Mouse (Mus musculus) hindbrain, embryonic 11.5 days (tissue): ENCODE results near the gene Nxpe4. TPM values are rescaled to one million over a fixed set of nuclear protein-coding genes. Genes with fewer than 3 reads are reported as not detected.

ENCODE experiments used
- ATAC-seq: fragments of 200-750 bp; cut with Nextera tagmentation; 2 replicates; pipeline ENCODE4 v1.8.0; 2017; ENCODE audit warnings: mild to moderate bottlenecking, moderate TSS enrichment, moderate library complexity; ENCODE audit not compliant: low FRiP score
- DNase-seq: peaks from one replicate; pipeline ENCODE4 v3.0.0-alpha.2; 2015; ENCODE audit warnings: low spot score
- H3K27ac ChIP-seq: fragments of 300-500 bp; sonication (generic); 2 replicates; pipeline ENCODE4 v1.5.1; 2014; ENCODE audit warnings: mild to moderate bottlenecking, low read depth, low read length
- H3K27me3 ChIP-seq: fragments of 300-500 bp; sonication (generic); 2 replicates; pipeline ENCODE4 v1.6.1; 2014; ENCODE audit warnings: mild to moderate bottlenecking, low read length, moderate library complexity, mixed read lengths; ENCODE audit not compliant: control insufficient read depth, insufficient read depth
- H3K36me3 ChIP-seq: fragments of 300-500 bp; sonication (generic); 2 replicates; pipeline ENCODE4 v1.6.1; 2014; ENCODE audit warnings: mild to moderate bottlenecking, low read length, moderate library complexity, mixed read lengths; ENCODE audit not compliant: control insufficient read depth, insufficient read depth
- H3K4me1 ChIP-seq: fragments of 300-500 bp; sonication (generic); replicated peaks from 2 replicates; pipeline ENCODE4 v1.6.1; 2014; ENCODE audit warnings: low read length, mixed read lengths; ENCODE audit not compliant: control insufficient read depth, insufficient read depth
- H3K4me2 ChIP-seq: fragments of 300-500 bp; sonication (generic); replicated peaks from 2 replicates; pipeline ENCODE4 v1.6.1; 2014; ENCODE audit warnings: mild to moderate bottlenecking, low read depth, low read length
- H3K4me3 ChIP-seq: fragments of 300-500 bp; sonication (generic); 2 replicates; pipeline ENCODE4 v1.5.1; 2014; ENCODE audit warnings: low read depth, low read length
- H3K9ac ChIP-seq: fragments of 300-500 bp; sonication (generic); 2 replicates; pipeline ENCODE4 v1.6.1; 2014; ENCODE audit warnings: low read depth, low read length
- H3K9me3 ChIP-seq: fragments of 300-500 bp; sonication (generic); 2 replicates; pipeline ENCODE4 v1.6.1; 2016; ENCODE audit warnings: low read length; ENCODE audit not compliant: control insufficient read depth
- WGBS: fragments of 180-500 bp; shearing (Covaris S2); extraction: QIAGEN DNeasy Blood & Tissue Kit; methylation state at CpG from one replicate; pipeline ENCODE4 v1.1.7; 2014; 5-methylcytosine and 5-hydroxymethylcytosine counted together
- polyA plus RNA-seq: library from polyadenylated mRNA; unstranded; fragments of >200 nt; fragmentation: Nextera tagmentation; extraction: Ambion mirVana; gene quantifications from 2 replicates; pipeline ENCODE4 v1.2.1, GENCODE M21; 2014

Gene Nxpe4
- polyA plus RNA-seq, 1 experiment from 2014 or later, result 7.5 TPM

DNA sequence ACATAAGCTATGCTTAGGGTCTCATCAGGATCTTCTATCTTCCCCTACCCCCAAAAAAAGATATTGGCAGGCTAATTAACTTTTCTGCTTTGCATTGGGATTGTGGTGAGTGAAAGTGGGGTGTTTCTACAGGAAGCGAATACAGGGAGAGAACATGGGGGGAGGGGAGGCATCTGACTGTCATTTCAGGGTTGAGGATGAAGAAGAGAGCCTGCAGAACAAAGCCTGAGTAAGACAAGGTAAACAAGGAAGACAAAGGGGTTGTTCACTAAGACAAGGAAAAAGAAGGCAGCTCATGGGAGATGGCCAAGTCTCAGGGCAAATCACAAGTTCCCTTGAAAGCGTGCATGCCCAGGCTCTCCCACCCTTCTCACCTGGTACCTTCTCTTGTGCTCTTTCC lies 256.6 kb downstream of the Nxpe4 start:
- no peak overlapping the region for H3K9ac ChIP-seq
- WGBS, result 74% methylated on average over 2 of the region's 2 CpGs
- H3K27me3 ChIP-seq, result no peaks in the 10 kb centered on the region
- no peak overlapping the region for H3K4me2 ChIP-seq
- no peak for ATAC-seq
- no peaks in the 10 kb centered on the region for H3K4me1 ChIP-seq
- no peak overlapping the region for H3K4me3 ChIP-seq
- no peaks in the 10 kb centered on the region for H3K9me3 ChIP-seq
- H3K36me3 ChIP-seq, result no peaks in the 10 kb centered on the region
- no peak overlapping the region for H3K27ac ChIP-seq
- DNase-seq, result no peak

DNA sequence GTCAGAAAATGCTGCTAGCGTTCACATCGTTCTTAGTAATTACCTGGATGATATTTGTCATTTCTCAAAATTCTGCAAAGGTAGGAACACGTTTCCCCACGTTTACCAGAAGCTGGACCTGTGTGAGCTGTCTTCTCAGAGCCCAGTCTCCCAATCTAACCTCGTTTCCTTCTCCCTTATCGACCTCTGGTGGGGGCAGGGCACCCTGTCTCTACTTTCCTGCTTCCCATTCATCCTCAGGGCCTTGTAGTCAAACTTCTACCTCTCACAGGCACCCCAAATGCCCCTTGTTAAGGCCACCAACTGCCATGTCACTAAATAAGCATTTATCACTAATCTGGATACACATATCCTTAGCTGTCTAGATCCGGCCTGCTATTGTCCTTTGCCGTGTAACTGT lies 257.0 kb downstream of the Nxpe4 start:
- Histone ChIP-seq H3K36me3 (no peaks in the 10 kb centered on the region), H3K4me3 (no peak overlapping the region), H3K9ac (no peak overlapping the region), H3K27ac (no peak overlapping the region), H3K4me1 (no peaks in the 10 kb centered on the region), H3K9me3 (no peaks in the 10 kb centered on the region), H3K4me2 (no peak overlapping the region), H3K27me3 (no peaks in the 10 kb centered on the region)
- ATAC-seq (no peak), DNase-seq (no peak)
- WGBS, result 75% methylated on average over 8 of the region's 8 CpGs

DNA sequence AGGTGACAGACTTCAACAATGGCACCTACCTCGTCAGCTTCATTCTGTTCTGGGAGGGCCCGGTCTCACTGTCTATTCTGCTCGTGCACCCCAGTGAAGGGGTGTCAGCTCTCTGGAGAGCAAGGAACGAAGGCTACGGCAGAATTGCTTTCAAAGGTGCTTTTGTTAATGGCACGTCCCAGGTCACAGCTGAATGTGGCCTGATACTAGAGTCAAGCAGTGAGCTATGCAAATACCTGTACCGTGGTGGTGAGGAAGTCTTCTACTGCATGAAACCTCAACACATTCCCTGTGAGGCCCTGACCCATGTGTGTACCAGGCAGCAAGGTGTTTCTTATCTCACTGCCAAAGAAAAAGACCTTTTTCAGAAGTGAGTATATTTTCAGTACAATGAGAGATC lies 258.6 kb downstream of the Nxpe4 start:
- Histone ChIP-seq H3K4me3 (no peak overlapping the region), H3K27me3 (no peaks in the 10 kb centered on the region), H3K27ac (no peak overlapping the region), H3K9me3 (no peaks in the 10 kb centered on the region), H3K4me2 (no peak overlapping the region), H3K9ac (no peak overlapping the region), H3K36me3 (no peaks in the 10 kb centered on the region), H3K4me1 (no peaks in the 10 kb centered on the region)
- DNase-seq (no peak), ATAC-seq (no peak)
- 78% methylated on average over 7 of the region's 7 CpGs for WGBS

GRCm38 (mm10) chr9:48421029-48421428 lies 259.2 kb downstream of the Nxpe4 start:
- Histone ChIP-seq H3K27ac (no peak overlapping the region), H3K9me3 (no peaks in the 10 kb centered on the region), H3K9ac (no peak overlapping the region), H3K4me3 (no peak overlapping the region), H3K4me1 (no peaks in the 10 kb centered on the region), H3K36me3 (no peaks in the 10 kb centered on the region), H3K27me3 (no peaks in the 10 kb centered on the region), H3K4me2 (no peak overlapping the region)
- ATAC-seq, result no peak
- no peak for DNase-seq
- WGBS, result 92% methylated on average over 2 of the region's 2 CpGs

DNA sequence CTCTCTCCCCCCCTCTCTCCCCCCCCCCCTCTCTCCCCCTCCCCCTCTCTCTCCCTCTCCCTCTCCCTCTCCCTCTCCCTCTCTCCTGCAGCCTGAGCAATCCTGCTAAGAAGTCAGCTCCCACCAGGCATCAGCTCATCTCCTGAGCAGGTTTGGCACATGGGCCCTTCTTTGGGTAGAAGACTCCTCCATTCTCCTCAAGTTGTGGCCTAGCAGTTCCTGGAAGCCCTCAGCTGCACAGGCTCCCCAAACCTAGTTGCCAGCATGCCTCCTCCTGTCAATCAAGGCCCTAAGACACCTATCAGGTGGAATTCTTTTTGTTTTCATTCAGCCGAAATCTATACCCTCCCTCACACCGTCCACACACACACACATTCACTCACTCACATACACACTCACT lies 259.7 kb downstream of the Nxpe4 start:
- Histone ChIP-seq H3K27me3 (no peaks in the 10 kb centered on the region), H3K4me1 (no peaks in the 10 kb centered on the region), H3K4me3 (no peak overlapping the region), H3K4me2 (no peak overlapping the region), H3K9me3 (no peaks in the 10 kb centered on the region), H3K9ac (no peak overlapping the region), H3K36me3 (no peaks in the 10 kb centered on the region), H3K27ac (no peak overlapping the region)
- WGBS, result 80% methylated on average over 2 of the region's 2 CpGs
- ATAC-seq (no peak), DNase-seq (no peak)

DNA sequence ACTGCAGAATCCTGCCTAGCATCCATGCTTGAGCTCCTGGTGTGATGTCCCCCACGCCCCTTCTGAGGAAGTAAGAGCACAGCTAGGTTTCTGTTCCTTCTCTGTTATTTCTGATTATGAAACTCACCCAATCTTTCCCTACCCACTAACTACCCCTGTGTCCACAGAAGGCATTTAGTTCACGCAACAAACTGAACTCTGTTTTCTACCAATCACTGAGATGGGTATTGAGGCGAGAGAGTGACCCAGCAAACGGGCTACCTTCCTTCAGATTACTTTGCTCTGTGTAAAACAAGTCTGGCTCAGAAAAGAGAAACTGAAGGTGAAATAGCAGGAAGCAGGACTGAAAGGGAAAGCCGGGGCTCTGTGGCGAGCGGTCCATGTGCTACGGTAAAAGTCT lies 260.6 kb downstream of the Nxpe4 start:
- Histone ChIP-seq H3K9me3 (no peaks in the 10 kb centered on the region), H3K36me3 (no peaks in the 10 kb centered on the region), H3K9ac (no peak overlapping the region), H3K27me3 (no peaks in the 10 kb centered on the region), H3K4me1 (no peaks in the 10 kb centered on the region), H3K27ac (no peak overlapping the region), H3K4me2 (no peak overlapping the region), H3K4me3 (no peak overlapping the region)
- DNase-seq (no peak), ATAC-seq (no peak)
- 85% methylated on average over 8 of the region's 8 CpGs for WGBS

DNA sequence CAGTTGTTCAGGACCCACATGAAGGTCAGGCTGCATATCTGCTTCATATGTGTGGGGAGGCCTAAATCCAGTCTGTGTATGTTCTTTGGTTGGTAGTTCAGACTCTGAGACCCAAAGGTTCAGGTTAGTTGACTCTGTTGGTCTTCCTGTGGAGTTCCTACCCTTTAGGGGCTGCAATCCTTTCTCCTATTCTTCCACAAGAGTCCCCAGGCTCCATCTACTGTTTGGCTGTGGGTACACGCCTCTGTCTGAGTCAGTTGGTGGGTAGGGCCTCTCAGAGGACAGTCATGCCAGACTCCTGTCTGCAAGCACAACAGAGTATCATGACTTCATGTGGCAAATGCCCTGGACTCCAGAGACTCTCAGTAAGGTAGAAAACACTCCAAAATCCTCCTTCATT lies 261.4 kb downstream of the Nxpe4 start:
- WGBS, result 40% methylated on average over 1 of the region's 1 CpGs
- no peak for ATAC-seq
- no peak overlapping the region for H3K9ac ChIP-seq
- no peaks in the 10 kb centered on the region for H3K4me1 ChIP-seq
- no peak overlapping the region for H3K4me3 ChIP-seq
- H3K36me3 ChIP-seq, result no peaks in the 10 kb centered on the region
- no peaks in the 10 kb centered on the region for H3K27me3 ChIP-seq
- no peak overlapping the region for H3K4me2 ChIP-seq
- H3K27ac ChIP-seq, result no peak overlapping the region
- no peak for DNase-seq
- no peaks in the 10 kb centered on the region for H3K9me3 ChIP-seq

DNA sequence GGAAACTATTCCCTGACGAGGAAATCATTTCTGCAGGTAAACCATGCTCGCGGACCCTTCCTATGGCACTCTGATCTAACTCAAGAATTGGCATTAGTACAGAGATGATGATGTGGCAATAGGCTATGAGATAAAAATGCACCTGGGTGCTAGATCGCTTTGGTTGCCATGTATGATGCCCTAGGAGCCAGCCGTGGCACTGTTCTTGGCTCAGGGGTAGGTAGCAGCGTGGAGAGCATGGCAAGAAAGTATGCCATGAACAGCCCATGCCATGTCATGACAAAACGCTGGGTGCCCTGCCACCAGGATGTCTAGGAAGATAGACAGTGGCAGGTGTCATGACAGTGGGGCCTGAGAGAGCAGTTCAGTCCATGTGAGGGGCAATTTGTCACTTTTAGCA lies 265.4 kb downstream of the Nxpe4 start:
- ATAC-seq (no peak), DNase-seq (no peak)
- 92% methylated on average over 7 of the region's 7 CpGs for WGBS
- Histone ChIP-seq H3K27ac (no peak overlapping the region), H3K4me1 (no peaks in the 10 kb centered on the region), H3K9me3 (no peaks in the 10 kb centered on the region), H3K36me3 (no peaks in the 10 kb centered on the region), H3K9ac (no peak overlapping the region), H3K27me3 (no peaks in the 10 kb centered on the region), H3K4me2 (no peak overlapping the region), H3K4me3 (no peak overlapping the region)

- H3K4me2 ChIP-seq, result no peak overlapping the region
- H3K4me3 ChIP-seq, result no peak overlapping the region
- H3K36me3 ChIP-seq, result no peaks in the 10 kb centered on the region
- no peaks in the 10 kb centered on the region for H3K27me3 ChIP-seq
- H3K27ac ChIP-seq, result no peak overlapping the region
- ATAC-seq (no peak), DNase-seq (no peak)
- H3K9me3 ChIP-seq, result no peaks in the 10 kb centered on the region
- H3K9ac ChIP-seq, result no peak overlapping the region
- 86% methylated on average over 8 of the region's 8 CpGs for WGBS
- H3K4me1 ChIP-seq, result no peaks in the 10 kb centered on the region
Observed at GRCm38 (mm10) chr9:48432449-48432848, 270.6 kb downstream of the Nxpe4 start.
